Mouse (Mus musculus) cerebellum, adult 9-10 months (tissue): ENCODE measurements around the gene Lenep.
"Not testable (repeated sequence)": the region's sequence is repeated elsewhere in the genome, so short reads cannot be mapped to it uniquely, and the experiment has no call there.

Source experiments
- DNase-seq: peaks from one replicate; pipeline ENCODE4 v3.0.0; 2022

Gene Lenep

DNA sequence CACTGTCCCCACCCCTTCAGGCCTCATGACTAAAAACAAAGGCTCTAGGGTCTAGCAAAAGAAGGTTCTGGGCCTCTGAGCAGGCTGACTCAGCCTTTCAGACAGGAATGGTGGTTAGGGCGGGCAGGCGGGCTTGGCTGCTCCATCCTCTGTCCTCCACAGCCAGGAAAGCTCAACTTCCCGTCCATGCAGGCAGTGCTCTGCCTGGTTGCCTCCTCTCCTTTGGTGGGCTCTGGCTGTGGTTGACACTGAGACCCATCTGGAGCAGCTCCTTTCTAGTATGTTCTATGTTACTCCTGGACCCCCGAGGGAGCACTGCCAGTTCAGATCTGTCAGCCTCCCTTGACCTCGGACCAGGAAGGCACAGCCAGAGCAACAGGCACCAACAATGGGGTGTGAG, at the start of gene Lenep:
Gene Lenep (minus strand): TSS at position 101 of the 400 bp plus-strand sequence.
- no peak for DNase-seq

DNA sequence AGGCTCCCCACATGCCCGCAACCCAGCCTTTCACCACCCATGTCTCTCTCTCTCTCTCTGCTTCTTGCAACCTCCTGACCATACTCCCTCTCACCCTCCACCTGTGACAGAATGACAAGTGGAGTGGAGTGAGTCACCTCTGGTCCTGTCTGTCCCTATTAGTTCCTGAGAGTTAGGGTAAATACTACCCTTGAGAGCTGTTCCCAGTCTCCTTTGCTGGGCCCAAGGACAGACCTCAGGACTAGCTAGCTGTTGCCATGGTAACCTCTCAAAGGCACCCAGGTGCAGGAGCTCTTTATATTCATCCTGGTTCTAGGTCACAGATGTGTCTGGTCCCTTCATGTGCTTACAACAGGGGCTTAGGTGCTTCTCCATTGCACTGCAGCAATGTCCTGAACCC, 49.3 kb upstream of the Lenep start:
- no peak for DNase-seq

GRCm38 (mm10) chr3:89449541-89449940, 46.9 kb upstream of the Lenep start:
- peak; percentile 77 for DNase-seq

DNA sequence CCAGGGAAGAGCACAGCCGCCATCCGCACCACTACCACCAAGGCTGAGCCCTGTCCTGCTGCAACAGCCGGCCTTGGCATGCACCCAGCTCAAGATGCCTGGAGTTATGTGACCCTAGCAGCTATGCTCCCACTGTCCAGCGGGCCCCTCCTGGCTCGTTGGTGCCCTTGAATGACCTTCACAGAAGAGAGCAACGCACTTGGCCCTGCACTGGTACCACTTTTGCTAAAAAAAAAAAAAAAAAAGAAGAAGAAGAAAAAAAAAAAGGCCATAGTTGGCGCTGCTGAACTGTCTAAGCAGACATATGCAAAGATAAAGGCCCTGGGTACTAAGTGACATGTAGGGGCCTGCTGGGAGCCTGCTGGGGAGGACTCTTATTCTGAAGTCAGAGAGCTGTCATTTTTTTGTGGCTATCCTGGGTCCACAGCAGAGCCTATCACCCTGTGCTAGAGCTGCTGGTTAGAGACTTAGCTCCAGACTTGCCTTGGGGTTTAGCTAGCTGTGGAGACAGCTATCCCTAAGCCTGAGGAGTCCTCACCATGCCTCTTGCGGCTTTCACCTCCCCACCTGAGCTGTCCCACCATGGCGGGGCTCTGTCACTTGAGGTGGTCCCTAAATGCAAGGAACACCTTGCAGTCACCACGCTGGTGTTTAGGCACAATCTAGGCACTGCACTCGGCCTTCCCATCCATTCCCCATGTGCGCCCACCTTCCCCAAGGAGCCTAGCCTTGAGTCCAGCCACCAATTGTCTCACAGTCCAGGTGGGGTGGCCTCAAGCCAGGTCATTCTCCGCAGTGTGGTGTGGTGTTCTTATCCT, 46.3 kb upstream of the Lenep start:
- DNase-seq, result no peak

DNA sequence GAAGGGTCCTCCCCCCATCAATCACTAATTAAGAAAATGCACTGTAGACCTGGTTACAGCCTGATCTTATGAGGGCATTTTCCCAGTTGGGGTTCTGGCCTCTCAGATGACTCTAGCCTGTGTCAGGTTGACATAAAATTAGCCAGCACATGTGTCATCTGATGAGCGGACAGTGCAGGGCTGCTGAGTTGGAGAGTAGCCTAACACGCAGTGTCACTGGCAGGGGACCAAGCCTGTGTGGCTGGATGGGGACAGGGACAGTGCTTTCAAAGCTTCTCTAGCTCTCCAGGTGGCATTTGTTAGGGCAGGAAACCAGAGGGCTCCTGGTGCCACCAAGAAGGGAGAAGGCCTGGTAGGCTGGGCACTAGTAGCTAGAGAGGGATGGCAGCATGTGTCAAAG, 38.1 kb upstream of the Lenep start:
- DNase-seq, result no peak

DNA sequence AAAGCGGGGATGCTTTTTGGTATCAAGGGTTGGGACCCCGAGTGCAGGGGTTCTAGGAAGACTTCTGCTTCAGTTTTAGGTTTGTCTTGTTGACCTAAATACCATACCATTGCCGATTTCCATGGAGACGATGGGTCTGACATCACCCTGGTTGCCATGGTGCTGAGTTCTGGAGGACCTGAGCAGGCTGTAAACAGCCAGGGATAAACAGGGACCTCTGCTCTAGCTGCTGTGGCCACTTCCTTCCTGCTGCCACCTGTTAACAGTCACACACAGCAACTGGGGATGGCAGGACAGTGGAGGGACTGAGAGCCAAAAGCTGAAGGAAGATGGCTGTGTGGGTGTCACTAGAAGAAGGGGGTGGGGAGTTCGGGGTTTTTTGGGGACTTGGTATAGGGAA, 34.7 kb upstream of the Lenep start:
- no peak for DNase-seq

DNA sequence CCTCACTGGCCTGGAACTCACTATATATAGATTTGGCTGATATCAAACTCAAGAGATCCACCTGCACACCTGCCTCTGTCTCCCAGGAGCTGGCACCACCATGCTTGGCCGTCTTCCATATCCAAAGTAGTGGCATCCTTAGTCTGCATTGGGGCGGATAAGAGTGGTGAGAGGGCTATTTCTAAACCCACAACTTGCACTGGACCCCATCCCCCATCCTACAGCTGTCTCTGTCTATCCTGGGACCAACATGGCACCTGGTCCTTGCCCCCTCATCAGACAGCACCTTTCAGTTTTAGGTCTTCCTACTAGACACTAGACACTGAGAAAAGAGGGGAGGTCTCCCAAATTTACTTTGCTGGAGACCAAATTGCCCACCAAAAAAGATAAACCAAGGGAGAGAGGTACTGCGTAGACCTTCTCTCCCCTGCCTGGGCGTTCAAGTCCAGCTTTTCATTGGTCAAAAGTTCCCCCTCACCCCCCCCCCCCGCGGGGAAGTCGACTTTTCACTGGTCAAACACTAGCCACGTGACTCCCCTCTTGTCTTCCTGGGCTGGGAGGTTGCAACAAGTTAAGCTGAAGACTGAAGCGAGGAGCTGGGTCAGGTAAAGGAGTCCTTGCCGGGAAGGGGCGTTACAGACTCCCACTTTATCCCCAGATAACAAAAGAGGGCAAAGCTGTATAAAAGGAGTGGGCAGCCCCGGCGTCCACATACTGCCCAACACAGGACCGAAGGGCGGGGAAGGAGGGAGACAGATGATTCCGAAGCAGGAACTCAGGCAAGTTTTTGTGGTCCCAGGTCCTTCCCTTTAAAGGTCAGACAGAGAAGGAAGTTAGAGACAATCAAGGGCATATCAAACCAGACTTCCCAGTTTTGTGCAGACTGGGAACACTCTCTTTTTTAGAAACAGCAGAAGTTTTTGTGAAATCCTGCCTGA, 33.9 kb upstream of the Lenep start, which contains the start of gene Pbxip1:
Gene Pbxip1 (plus strand): TSS at position 531 of the 938 bp plus-strand sequence.
- DNase-seq, result peak; percentile 14

- DNase-seq, result no peak
Measured at GRCm38 (mm10) chr3:89435041-89435440, 32.4 kb upstream of the Lenep start.

GRCm38 (mm10) chr3:89434532-89434931, 31.9 kb upstream of the Lenep start:
- DNase-seq, result peak; percentile 8

DNA sequence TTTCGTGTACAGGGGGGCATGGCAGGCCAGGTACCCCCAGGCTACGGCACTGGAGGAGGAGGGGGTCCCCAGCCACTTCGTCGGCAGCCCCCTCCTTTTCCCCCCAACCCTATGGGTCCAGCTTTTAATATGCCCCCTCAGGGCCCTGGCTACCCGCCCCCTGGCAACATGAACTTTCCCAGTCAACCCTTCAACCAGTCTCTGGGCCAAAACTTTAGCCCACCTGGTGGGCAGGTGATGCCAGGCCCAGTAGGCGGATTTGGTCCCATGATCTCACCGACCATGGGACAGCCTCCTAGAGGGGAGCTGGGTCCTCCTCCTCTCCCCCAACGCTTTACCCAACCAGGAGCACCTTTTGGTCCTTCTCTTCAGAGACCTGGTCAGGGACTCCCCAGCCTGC, 30.0 kb upstream of the Lenep start:
- peak; percentile 31 for DNase-seq

- peak; percentile 91 for DNase-seq
Measured at GRCm38 (mm10) chr3:89430171-89431159, 27.9 kb upstream of the Lenep start, which contains the start of gene Pygo2. Gene Pygo2 (plus strand): TSS chr3:89430214.

DNA sequence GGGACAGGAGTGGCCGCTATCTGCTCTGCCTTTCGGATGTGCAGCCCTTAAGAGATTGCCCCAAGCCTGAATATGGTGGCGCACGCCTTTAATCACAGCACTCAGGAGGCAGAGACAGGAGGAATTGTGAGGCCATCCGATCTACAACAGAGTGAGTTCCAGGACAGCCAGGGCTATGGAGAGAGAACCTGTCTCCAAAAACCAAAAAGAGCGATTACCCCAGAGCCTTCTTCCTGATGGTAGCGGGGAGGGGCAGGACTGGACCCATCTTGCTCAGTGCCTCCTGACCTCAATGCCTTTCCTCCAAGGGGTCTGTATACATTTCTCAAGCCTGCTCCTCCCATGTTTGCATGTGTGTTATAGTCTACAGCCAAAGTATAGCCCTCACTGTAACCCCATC, 26.4 kb upstream of the Lenep start:
- DNase-seq, result not testable (repeated sequence)

GRCm38 (mm10) chr3:89425876-89426275, 23.3 kb upstream of the Lenep start:
- no peak for DNase-seq

GRCm38 (mm10) chr3:89425141-89425525, 22.5 kb upstream of the Lenep start:
- no peak for DNase-seq

DNA sequence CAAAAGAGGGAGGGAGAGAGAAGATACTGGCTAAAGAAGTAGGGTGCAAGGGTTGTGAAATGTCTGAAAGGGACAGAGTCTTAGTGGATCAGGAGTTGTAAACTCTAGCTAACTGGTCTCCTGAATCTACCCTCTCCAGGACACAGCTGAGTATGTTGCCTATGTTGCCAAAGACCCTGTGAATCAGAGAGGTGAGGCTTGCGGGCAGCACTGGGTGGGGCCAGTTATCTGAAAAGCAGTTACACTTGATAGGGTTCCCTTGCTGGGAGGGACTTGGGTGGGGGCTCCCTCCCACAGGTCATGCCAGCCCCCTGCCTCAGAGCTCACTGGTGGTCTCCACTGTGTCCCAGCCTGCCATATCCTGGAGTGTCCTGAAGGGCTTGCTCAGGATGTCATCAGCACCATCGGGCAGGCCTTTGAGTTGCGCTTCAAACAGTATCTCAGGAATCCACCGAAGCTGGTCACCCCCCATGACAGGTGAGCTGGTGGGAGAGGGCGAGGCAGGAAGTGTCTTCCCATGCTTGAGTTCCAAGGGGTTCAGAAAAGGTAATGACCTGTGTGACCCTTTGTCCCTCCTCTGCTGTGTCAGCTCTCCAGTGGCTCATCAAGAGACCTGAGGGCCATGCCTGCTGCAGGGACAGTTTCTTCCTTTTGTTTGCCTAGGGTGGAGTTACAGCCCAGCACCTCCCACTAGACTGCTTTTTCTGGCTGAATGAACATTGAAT, 22.0 kb upstream of the Lenep start:
- DNase-seq, result peak; percentile 12

DNA sequence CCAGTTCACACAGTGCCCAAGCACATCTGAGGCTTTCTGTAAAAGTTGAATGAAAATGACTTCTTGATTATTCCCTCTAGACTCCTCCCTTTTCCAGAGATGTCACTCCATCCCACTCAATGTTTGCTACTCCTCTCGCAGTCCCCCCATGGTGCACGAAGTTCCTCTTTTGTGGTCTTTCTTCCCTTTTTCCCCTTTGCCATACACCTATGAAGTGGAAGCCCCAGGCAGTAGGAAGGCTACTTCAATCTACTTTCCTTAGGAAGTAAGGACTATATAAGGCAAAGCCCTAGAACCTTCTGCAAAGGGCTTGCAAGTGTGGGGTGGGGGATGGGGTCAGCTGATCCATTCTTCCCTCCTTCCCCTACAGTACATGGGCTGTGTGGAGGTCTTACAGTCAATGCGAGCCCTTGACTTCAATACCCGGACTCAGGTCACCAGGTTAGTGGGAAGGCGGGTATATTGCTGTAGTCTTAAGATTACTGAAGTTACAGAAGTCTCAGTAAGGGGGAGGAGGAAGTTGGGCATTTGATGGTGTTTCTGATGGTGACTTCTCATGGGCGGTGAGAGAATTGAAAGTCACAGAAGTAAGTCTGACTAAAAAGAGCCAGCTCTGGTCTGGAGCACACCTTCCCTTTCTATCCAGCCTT, 20.1 kb upstream of the Lenep start:
- DNase-seq, result peak; percentile 15

DNA sequence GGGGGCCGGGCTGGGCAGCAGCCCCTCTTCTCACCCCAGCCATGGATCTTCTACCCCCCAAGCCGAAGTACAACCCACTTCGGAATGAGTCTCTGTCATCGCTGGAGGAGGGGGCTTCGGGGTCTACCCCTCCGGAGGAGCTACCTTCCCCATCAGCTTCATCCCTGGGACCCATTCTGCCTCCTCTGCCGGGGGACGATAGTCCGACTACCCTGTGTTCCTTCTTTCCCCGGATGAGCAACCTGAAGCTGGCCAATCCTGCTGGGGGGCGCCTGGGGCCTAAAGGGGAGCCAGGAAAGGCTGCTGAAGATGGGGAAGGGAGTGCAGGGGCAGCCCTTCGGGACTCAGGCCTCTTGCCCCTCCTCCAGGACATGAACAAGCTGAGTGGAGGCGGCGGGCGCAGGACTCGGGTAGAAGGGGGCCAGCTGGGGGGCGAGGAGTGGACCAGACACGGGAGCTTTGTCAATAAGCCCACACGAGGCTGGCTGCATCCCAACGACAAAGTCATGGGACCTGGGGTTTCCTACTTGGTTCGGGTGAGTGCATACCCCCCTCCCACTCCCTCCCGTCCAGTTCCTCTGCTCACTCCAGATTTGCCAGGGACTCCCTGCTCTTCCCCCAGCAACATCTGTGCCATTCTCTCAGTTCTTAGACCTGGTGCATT, 19.3 kb upstream of the Lenep start:
- no peak for DNase-seq

GRCm38 (mm10) chr3:89421002-89421774, 18.6 kb upstream of the Lenep start:
- DNase-seq, result no peak

DNA sequence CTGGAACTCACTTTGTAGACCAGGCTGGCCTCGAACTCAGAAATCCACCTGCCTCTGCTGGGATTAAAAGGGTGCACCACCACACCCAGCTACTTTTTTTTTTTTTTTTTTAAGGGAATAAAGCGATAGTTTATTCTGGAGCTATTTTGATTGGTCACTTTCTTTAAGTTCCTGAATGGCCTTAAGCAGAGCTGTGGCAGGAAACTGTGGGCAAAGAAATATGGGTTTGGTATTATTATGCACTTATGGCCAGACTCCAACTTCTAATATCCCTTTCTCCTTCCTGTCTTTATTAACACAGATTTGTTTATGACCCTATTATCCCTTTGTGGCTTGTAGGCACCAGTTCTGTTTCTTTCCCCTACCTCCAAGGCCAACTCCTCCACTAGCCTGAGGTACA, 17.8 kb upstream of the Lenep start:
- DNase-seq, result no peak

DNA sequence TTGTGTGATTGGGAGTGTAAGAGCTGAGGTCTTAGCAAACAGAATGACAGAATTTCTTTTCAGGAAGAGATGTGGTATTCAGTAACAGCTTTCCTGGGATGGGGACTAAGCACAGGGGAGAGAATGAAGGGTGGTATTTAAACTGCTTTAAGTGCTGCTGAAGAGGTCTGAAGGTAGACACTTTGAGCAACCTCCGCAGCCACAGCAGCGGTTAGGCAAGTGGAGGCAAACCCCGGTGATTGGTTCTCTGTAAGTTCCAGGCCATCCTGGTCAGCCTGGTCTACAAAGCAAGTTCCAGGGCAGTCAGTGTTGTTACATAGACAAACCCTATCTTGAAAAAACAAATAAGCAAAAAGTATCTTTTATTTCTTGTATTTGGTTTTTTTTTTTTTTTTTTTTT, 17.4 kb upstream of the Lenep start:
- no peak for DNase-seq
